Mouse (Mus musculus) Patski (cell line): ENCODE results near the gene Gm14435. TPM values are rescaled to one million over a fixed set of nuclear protein-coding genes. Genes with fewer than 3 reads are reported as not detected.
"Not testable (repeated sequence)": the region's sequence is repeated elsewhere in the genome, so short reads cannot be mapped to it uniquely, and the experiment has no call there.

Source experiments
- ATAC-seq: fragments of 100-300 bp; one replicate; pipeline ENCODE4 v1.8.0; 2021
- CTCF ChIA-PET: fragments of 350-600 bp; sonication (Branson Sonifier 250); formaldehyde crosslinking; loops from one replicate; lab custom pipeline; 2022; ENCODE audit warnings: inconsistent platforms; lab: Charles Lee
- POLR2A ChIA-PET: fragments of 350-600 bp; sonication (Branson Sonifier 250); formaldehyde crosslinking; loops from one replicate; lab custom pipeline; 2022; ENCODE audit warnings: antibody characterized with exemption, inconsistent platforms; lab: Charles Lee
- DNase-seq: peaks from one replicate; pipeline ENCODE4 v3.0.0-alpha.2; 2011; ENCODE audit warnings: low read depth, low spot score
- H3K27me3 ChIP-seq: fragments of 371-371 bp; one replicate; pipeline ENCODE4 v1.5.1; 2021
- in situ Hi-C: fragments of 300-500 bp; cut with MboI; formaldehyde crosslinking; loops from 3 replicates; pipeline ENCODE4 v1.11.1; 2018; ENCODE audit warnings: low pct_unique_long_range_greater_than_20kb, mixed read lengths
- polyA plus RNA-seq: library from polyadenylated mRNA; unstranded; gene quantifications from one replicate; pipeline ENCODE4 v1.2.3, GENCODE M21; 2021

Gene Gm14435
- 6.4 TPM for polyA plus RNA-seq

DNA sequence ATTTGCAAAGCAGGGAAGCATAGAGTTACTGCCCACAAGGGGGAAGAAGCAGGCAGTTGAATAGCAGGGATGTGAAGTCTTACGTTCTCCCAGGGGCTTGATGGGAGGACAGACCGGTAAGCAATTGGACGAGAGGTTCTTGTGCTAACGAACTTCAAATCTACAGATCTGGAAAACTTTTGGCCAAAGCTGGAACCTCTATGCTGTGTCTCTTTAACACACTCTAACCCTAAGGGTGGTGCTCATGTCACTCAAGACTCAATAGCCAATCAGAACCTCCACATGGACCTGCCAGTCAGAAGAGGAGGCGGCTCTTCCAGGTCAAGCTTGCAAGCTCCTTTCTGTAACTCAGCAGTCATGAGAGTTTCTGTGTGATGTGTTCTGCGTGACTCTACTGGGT, at the start of gene Gm14435:
Gene Gm14435, plus strand, starts transcription at position 301 of the 400 bp plus-strand sequence.
- ATAC-seq, POLR2A ChIA-PET, in situ Hi-C loops: not testable (repeated sequence)

More for the DNA sequence above, at the start of gene Gm14435:
- DNase-seq, CTCF ChIA-PET, H3K27me3 ChIP-seq: not testable (repeated sequence)

Other genes starting within 250 kb of the Gm14435 start
- gene 2210418O10Rik, start 197.0 kb upstream of the Gm14435 start, polyA plus RNA-seq = 4.1 TPM
- not detected for gene Gm11009, start 104.1 kb upstream of the Gm14435 start, polyA plus RNA-seq
- 5.7 TPM for gene Gm14434, start 63.2 kb downstream of the Gm14435 start, polyA plus RNA-seq
- gene Zfp967, start 97.5 kb downstream of the Gm14435 start, polyA plus RNA-seq = not detected
- 1.0 TPM for gene Gm14308, start 212.8 kb downstream of the Gm14435 start, polyA plus RNA-seq
- gene Zfp973, start 246.9 kb downstream of the Gm14435 start, polyA plus RNA-seq = 10.0 TPM